Mouse (Mus musculus): ENCODE data around the gene Epb42. TPM values are rescaled to one million over a fixed set of nuclear protein-coding genes. Genes with fewer than 3 reads are reported as not detected.

The Epb42 gene
- total and polyA plus RNA-seq, 3 experiments: not detected

GRCm38 (mm10) chr2:120971766-120972165 is 65.1 kb downstream of the Epb42 start:
- dilution Hi-C loops (cut with MboI; ENCODE audit: extremely low pct_ligation_motif_present, extremely low pct_unique_long_range_greater_than_20kb, low sequenced_read_pairs) (no loop called here), in situ Hi-C loops (cut with MboI; ENCODE audit: low pct_ligation_motif_present, low pct_unique_long_range_greater_than_20kb, low sequenced_read_pairs) (no loop called here)
- Histone ChIP-seq H3K4me2 (ENCODE audit: insufficient read depth, low read depth, poor library complexity, severe bottlenecking) (peak overlapping the region; percentile 99; the same call in 1 of the 2 replicates), H3K9me3 (replicated peaks; ENCODE audit: low read length) (no peaks in the 10 kb centered on the region), H3K27ac (ENCODE audit: insufficient read depth, low read depth) (no peak overlapping the region), H3K27me3 (replicated peaks) (no peaks in the 10 kb centered on the region), H3K79me2 (replicated peaks; ENCODE audit: control insufficient read depth, extremely low read depth, insufficient read depth, poor library complexity, severe bottlenecking) (peaks cover 32% of the 10 kb centered on the region), H3K4me3 (replicated peaks in 1 of 3; ENCODE audit: low read depth in 2 of 3, low read length in 2 of 3, poor library complexity in 1 of 3) (no peak overlapping the region), H3K9ac (ENCODE audit: insufficient read depth, low read depth) (no peak overlapping the region; the same call in 1 of the 2 replicates), H3K36me3 (replicated peaks in 1 of 2; ENCODE audit: control insufficient read depth in 1 of 2, insufficient read depth in 1 of 2, low read length in 1 of 2) (peaks cover 0 to 9% of the 10 kb centered on the region in 2 experiments), H3K4me1 (ENCODE audit: control insufficient read depth in 1 of 2, insufficient read depth in 2 of 2) (peaks cover 0 to 29% of the 10 kb centered on the region in 2 experiments; a peak in 2 of 4 replicates)
- TF ChIP-seq NRF1 (IDR thresholded peaks at IDR 0.05; ENCODE audit: low read depth, low read length) (no peak), PAX5 (IDR thresholded peaks at IDR 0.05; ENCODE audit: low read length) (no peak), ZMIZ1 (IDR thresholded peaks at IDR 0.05; ENCODE audit: low read depth, low read length) (no peak), TBP (conservative IDR thresholded peaks at IDR 0.05; ENCODE audit: low read depth, low read length) (no peak), ZNF384 (IDR thresholded peaks at IDR 0.05; ENCODE audit: low read depth, low read length) (no peak), POLR2A (IDR thresholded peaks at IDR 0.05; ENCODE audit: low read depth, low read length) (no peak), CTCF (conservative IDR thresholded peaks at IDR 0.05 in 1 of 2, IDR thresholded peaks at IDR 0.05 in 1 of 2; ENCODE audit: low read depth in 2 of 2, low read length in 2 of 2) (no peak), EP300 (IDR thresholded peaks at IDR 0.05; ENCODE audit: low read length) (no peak), RCOR1 (conservative IDR thresholded peaks at IDR 0.05; ENCODE audit: low read depth, low read length) (no peak), ETS1 (conservative IDR thresholded peaks at IDR 0.05; ENCODE audit: low read depth, low read length) (no peak), JUN (IDR thresholded peaks at IDR 0.05; ENCODE audit: insufficient read depth, low read depth, low read length) (no peak)
- DNase-seq (ENCODE audit: extremely low read depth): no peak

GRCm38 (mm10) chr2:120970559-120971080 is 66.3 kb downstream of the Epb42 start, which contains the start of gene Ubr1:
Gene Ubr1, minus strand, starts transcription at chr2:120970715.
- peak; percentile 91 for DNase-seq (ENCODE audit: extremely low read depth)
- H3K9me3 ChIP-seq (replicated peaks; ENCODE audit: low read length): no peaks in the 10 kb centered on the region
- H3K27me3 ChIP-seq (replicated peaks): no peaks in the 10 kb centered on the region
- peak within 1 kb of the TSS; percentile 39 for H3K27ac ChIP-seq (ENCODE audit: insufficient read depth, low read depth)
- H3K4me1 ChIP-seq (ENCODE audit: control insufficient read depth in 1 of 2, insufficient read depth in 2 of 2): peaks cover 0 to 29% of the 10 kb centered on the region in 2 experiments; a peak in 2 of 4 replicates
- peak within 1 kb of the TSS; percentile 91 for H3K9ac ChIP-seq (ENCODE audit: insufficient read depth, low read depth)
- peak within 1 kb of the TSS; percentile 83 to 98 (median 89) for H3K4me3 ChIP-seq (replicated peaks in 1 of 3; ENCODE audit: low read depth in 2 of 3, low read length in 2 of 3, poor library complexity in 1 of 3)
- peak within 1 kb of the TSS; percentile 99 for H3K4me2 ChIP-seq (ENCODE audit: insufficient read depth, low read depth, poor library complexity, severe bottlenecking)
- peak; percentile 86; the same call in 1 of the 2 replicates for TF ChIP-seq POLR2AphosphoS2 (IDR thresholded peaks at IDR 0.05; ENCODE audit: low read depth, low read length)
- peak; percentile 91 for TF ChIP-seq HCFC1 (IDR thresholded peaks at IDR 0.05; ENCODE audit: low read depth, low read length)
- TF ChIP-seq ZNF384 (IDR thresholded peaks at IDR 0.05; ENCODE audit: low read depth, low read length): no peak
- TF ChIP-seq CHD1 (IDR thresholded peaks at IDR 0.05; ENCODE audit: low read depth, low read length): no peak
- peak; percentile 85; the same call in 1 of the 2 replicates for TF ChIP-seq UBTF (IDR thresholded peaks at IDR 0.05; ENCODE audit: low read depth, low read length)
- TF ChIP-seq POLR2A (IDR thresholded peaks at IDR 0.05; ENCODE audit: low read depth, low read length): peak; percentile 98
- TF ChIP-seq MEF2A (IDR thresholded peaks at IDR 0.05; ENCODE audit: borderline replicate concordance, low read depth, low read length): peak; percentile 67; the same call in 1 of the 2 replicates
- no peak for TF ChIP-seq SMC3 (IDR thresholded peaks at IDR 0.05; ENCODE audit: low read depth, low read length)
- TF ChIP-seq MAFK (IDR thresholded peaks at IDR 0.05; ENCODE audit: insufficient replicate concordance, low read length): no peak
- TF ChIP-seq CTCF (conservative IDR thresholded peaks at IDR 0.05 in 1 of 2, IDR thresholded peaks at IDR 0.05 in 1 of 2; ENCODE audit: low read depth in 2 of 2, low read length in 2 of 2): no peak
- 0 out of 2 replicates have a peak, but pooled peaks have one; percentile 17 for TF ChIP-seq CHD2 (IDR thresholded peaks at IDR 0.05; ENCODE audit: low read length)
- TF ChIP-seq PAX5 (IDR thresholded peaks at IDR 0.05; ENCODE audit: low read length): no peak
- TF ChIP-seq KAT2A (IDR thresholded peaks at IDR 0.05; ENCODE audit: insufficient replicate concordance, low read length): peak; percentile 83; the same call in 1 of the 2 replicates
- peak; percentile 92 for TF ChIP-seq TCF12 (IDR thresholded peaks at IDR 0.05; ENCODE audit: low read depth, low read length)
- TF ChIP-seq NRF1 (IDR thresholded peaks at IDR 0.05; ENCODE audit: low read depth, low read length): peak; percentile 51; the same call in 1 of the 2 replicates
- 0 out of 2 replicates have a peak, but pooled peaks have one; percentile 26 for TF ChIP-seq MYC (IDR thresholded peaks at IDR 0.05; ENCODE audit: low read depth, low read length)
- peak; percentile 98 for TF ChIP-seq NELFE (IDR thresholded peaks at IDR 0.05; ENCODE audit: low read depth, low read length)
- no peak for TF ChIP-seq EP300 (IDR thresholded peaks at IDR 0.05; ENCODE audit: low read length)
- TF ChIP-seq ZMIZ1 (IDR thresholded peaks at IDR 0.05; ENCODE audit: low read depth, low read length): peak; percentile 74; the same call in 1 of the 2 replicates
- peak; percentile 49; the same call in 1 of the 2 replicates for TF ChIP-seq MXI1 (IDR thresholded peaks at IDR 0.05; ENCODE audit: low read depth, low read length)
- TF ChIP-seq IRF4 (IDR thresholded peaks at IDR 0.05; ENCODE audit: low read depth, low read length): peak; percentile 16; the same call in 1 of the 2 replicates
- TF ChIP-seq SIN3A (IDR thresholded peaks at IDR 0.05; ENCODE audit: low read length): peak; percentile 88
- peak; percentile 97 for TF ChIP-seq ELF1 (IDR thresholded peaks at IDR 0.05; ENCODE audit: low read depth, low read length)
- dilution Hi-C loops (cut with MboI; ENCODE audit: extremely low pct_ligation_motif_present, extremely low pct_unique_long_range_greater_than_20kb, low sequenced_read_pairs): no loop called here
- H3K36me3 ChIP-seq (replicated peaks in 1 of 2; ENCODE audit: control insufficient read depth in 1 of 2, insufficient read depth in 1 of 2, low read length in 1 of 2): peaks cover 0 to 17% of the 10 kb centered on the region in 2 experiments
- peaks cover 33% of the 10 kb centered on the region for H3K79me2 ChIP-seq (replicated peaks; ENCODE audit: control insufficient read depth, extremely low read depth, insufficient read depth, poor library complexity, severe bottlenecking)
- in situ Hi-C loops (cut with MboI; ENCODE audit: low pct_ligation_motif_present, low pct_unique_long_range_greater_than_20kb, low sequenced_read_pairs): no loop called here
